Mouse (Mus musculus): ENCODE results near the gene Olfr65. TPM values are rescaled to one million over a fixed set of nuclear protein-coding genes. Genes with fewer than 3 reads are reported as not detected.

Gene Olfr65
- polyA plus RNA-seq (2014; fragmentation: Illumina TruSeq; extraction: RNeasy Lipid Tissue Mini Kit (QIAGEN cat#74804); ENCODE audit: low read depth, low replicate concordance) = not detected

GRCm38 (mm10) chr7:103903187-103903586 is at the start of gene Olfr65:
Gene Olfr65 (plus strand): TSS chr7:103903487.

GRCm38 (mm10) chr7:103886152-103886551 is 17.1 kb upstream of the Olfr65 start, which contains the start of gene Olfr66:
Gene Olfr66 (minus strand): TSS chr7:103886252.

GRCm38 (mm10) chr7:103894385-103894784 is 8.9 kb upstream of the Olfr65 start, which contains the start of gene Olfr64:
Gene Olfr64 (minus strand): TSS chr7:103894485.

DNA sequence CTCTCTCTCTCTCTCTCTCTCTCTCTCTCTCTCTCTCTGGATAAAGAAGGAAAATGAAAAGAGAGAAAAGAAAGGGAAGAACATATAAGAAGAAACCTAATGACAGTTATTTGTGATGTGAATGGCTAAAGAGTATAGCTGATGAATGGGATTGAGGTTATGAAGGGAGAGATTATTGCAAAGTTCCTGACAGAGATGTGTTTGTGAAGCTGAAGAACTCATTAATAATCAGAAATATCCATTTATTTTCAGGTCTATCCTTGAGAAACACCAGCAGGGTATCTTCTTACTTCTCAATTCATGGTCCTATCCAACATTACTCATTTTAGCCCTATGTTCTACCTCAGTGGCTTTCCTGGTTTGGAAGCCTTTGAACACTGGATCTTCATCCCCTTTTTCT is 25.2 kb downstream of the Olfr65 start, which contains the start of gene Olfr631:
Olfr631 (plus strand) TSS at position 301 of the 400 bp plus-strand sequence.

DNA sequence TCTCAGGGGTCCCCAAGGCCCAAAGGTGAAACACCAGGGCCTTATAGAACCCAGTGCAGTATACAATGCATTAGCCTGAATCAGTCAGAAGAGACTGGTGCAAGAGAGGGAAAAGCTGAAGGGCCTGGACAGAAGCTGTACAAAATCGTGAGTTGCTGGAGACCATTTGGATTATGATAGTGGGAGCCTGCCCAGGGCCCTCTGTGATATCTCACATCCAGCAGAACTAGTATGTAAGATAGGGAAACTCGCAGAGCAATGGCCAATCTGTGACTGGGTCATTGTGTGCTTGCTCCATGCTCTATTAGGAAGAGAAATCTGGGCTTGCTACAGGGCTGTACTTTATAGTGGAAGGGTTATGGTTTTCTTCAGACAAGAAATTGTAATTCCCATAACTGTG is 31.0 kb downstream of the Olfr65 start, which contains the start of gene Olfr632:
Olfr632 (plus strand) TSS at position 84 of the 400 bp plus-strand sequence.

GRCm38 (mm10) chr7:103944137-103944536 is 40.9 kb downstream of the Olfr65 start, which contains the start of gene Olfr633:
Gene Olfr633 (plus strand): TSS chr7:103944437.

Other genes starting within 250 kb of the Olfr65 start
- gene Olfr623, start 239.8 kb upstream of the Olfr65 start, polyA plus RNA-seq (2014; fragmentation: Illumina TruSeq; extraction: RNeasy Lipid Tissue Mini Kit (QIAGEN cat#74804); ENCODE audit: low read depth, low replicate concordance) = not detected
- 0.12 TPM for gene Olfr624, start 232.3 kb upstream of the Olfr65 start, polyA plus RNA-seq (2014; fragmentation: Illumina TruSeq; extraction: RNeasy Lipid Tissue Mini Kit (QIAGEN cat#74804); ENCODE audit: low read depth, low replicate concordance)
- gene Olfr625-ps1, start 220.8 kb upstream of the Olfr65 start, polyA plus RNA-seq (2014; fragmentation: Illumina TruSeq; extraction: RNeasy Lipid Tissue Mini Kit (QIAGEN cat#74804); ENCODE audit: low read depth, low replicate concordance) = not detected
- gene Olfr243, start 188.8 kb upstream of the Olfr65 start, polyA plus RNA-seq (2014; fragmentation: Illumina TruSeq; extraction: RNeasy Lipid Tissue Mini Kit (QIAGEN cat#74804); ENCODE audit: low read depth, low replicate concordance) = not detected
- gene Olfr628, start 173.1 kb upstream of the Olfr65 start, polyA plus RNA-seq (2014; fragmentation: Illumina TruSeq; extraction: RNeasy Lipid Tissue Mini Kit (QIAGEN cat#74804); ENCODE audit: low read depth, low replicate concordance) = not detected
- gene Olfr629, start 158.5 kb upstream of the Olfr65 start, polyA plus RNA-seq (2014; fragmentation: Illumina TruSeq; extraction: RNeasy Lipid Tissue Mini Kit (QIAGEN cat#74804); ENCODE audit: low read depth, low replicate concordance) = not detected
- gene Olfr630, start 146.2 kb upstream of the Olfr65 start, polyA plus RNA-seq (2014; fragmentation: Illumina TruSeq; extraction: RNeasy Lipid Tissue Mini Kit (QIAGEN cat#74804); ENCODE audit: low read depth, low replicate concordance) = not detected
- not detected for gene Olfr69, start 131.9 kb upstream of the Olfr65 start, polyA plus RNA-seq (2014; fragmentation: Illumina TruSeq; extraction: RNeasy Lipid Tissue Mini Kit (QIAGEN cat#74804); ENCODE audit: low read depth, low replicate concordance)
- gene Olfr68, start 123.8 kb upstream of the Olfr65 start, polyA plus RNA-seq (2014; fragmentation: Illumina TruSeq; extraction: RNeasy Lipid Tissue Mini Kit (QIAGEN cat#74804); ENCODE audit: low read depth, low replicate concordance) = not detected
- gene Olfr67, start 111.7 kb upstream of the Olfr65 start, polyA plus RNA-seq (2014; fragmentation: Illumina TruSeq; extraction: RNeasy Lipid Tissue Mini Kit (QIAGEN cat#74804); ENCODE audit: low read depth, low replicate concordance) = not detected
- gene Hbb-bt, start 89.5 kb upstream of the Olfr65 start, polyA plus RNA-seq (2014; fragmentation: Illumina TruSeq; extraction: RNeasy Lipid Tissue Mini Kit (QIAGEN cat#74804); ENCODE audit: low read depth, low replicate concordance) = 7.8 TPM
- 111 TPM for gene Hbb-bs, start 75.4 kb upstream of the Olfr65 start, polyA plus RNA-seq (2014; fragmentation: Illumina TruSeq; extraction: RNeasy Lipid Tissue Mini Kit (QIAGEN cat#74804); ENCODE audit: low read depth, low replicate concordance)
- not detected for gene Hbb-bh2, start 63.0 kb upstream of the Olfr65 start, polyA plus RNA-seq (2014; fragmentation: Illumina TruSeq; extraction: RNeasy Lipid Tissue Mini Kit (QIAGEN cat#74804); ENCODE audit: low read depth, low replicate concordance)
- gene Hbb-bh1, start 60.3 kb upstream of the Olfr65 start, polyA plus RNA-seq (2014; fragmentation: Illumina TruSeq; extraction: RNeasy Lipid Tissue Mini Kit (QIAGEN cat#74804); ENCODE audit: low read depth, low replicate concordance) = not detected
- gene Hbb-y, start 50.3 kb upstream of the Olfr65 start, polyA plus RNA-seq (2014; fragmentation: Illumina TruSeq; extraction: RNeasy Lipid Tissue Mini Kit (QIAGEN cat#74804); ENCODE audit: low read depth, low replicate concordance) = not detected
- gene Olfr66, start 17.2 kb upstream of the Olfr65 start, polyA plus RNA-seq (2014; fragmentation: Illumina TruSeq; extraction: RNeasy Lipid Tissue Mini Kit (QIAGEN cat#74804); ENCODE audit: low read depth, low replicate concordance) = not detected
- not detected for gene Olfr64, start 9.0 kb upstream of the Olfr65 start, polyA plus RNA-seq (2014; fragmentation: Illumina TruSeq; extraction: RNeasy Lipid Tissue Mini Kit (QIAGEN cat#74804); ENCODE audit: low read depth, low replicate concordance)
- not detected for gene Olfr631, start 25.3 kb downstream of the Olfr65 start, polyA plus RNA-seq (2014; fragmentation: Illumina TruSeq; extraction: RNeasy Lipid Tissue Mini Kit (QIAGEN cat#74804); ENCODE audit: low read depth, low replicate concordance)
- not detected for gene Olfr632, start 30.9 kb downstream of the Olfr65 start, polyA plus RNA-seq (2014; fragmentation: Illumina TruSeq; extraction: RNeasy Lipid Tissue Mini Kit (QIAGEN cat#74804); ENCODE audit: low read depth, low replicate concordance)
- not detected for gene Olfr633, start 41.0 kb downstream of the Olfr65 start, polyA plus RNA-seq (2014; fragmentation: Illumina TruSeq; extraction: RNeasy Lipid Tissue Mini Kit (QIAGEN cat#74804); ENCODE audit: low read depth, low replicate concordance)
- gene Olfr635, start 67.7 kb downstream of the Olfr65 start, polyA plus RNA-seq (2014; fragmentation: Illumina TruSeq; extraction: RNeasy Lipid Tissue Mini Kit (QIAGEN cat#74804); ENCODE audit: low read depth, low replicate concordance) = not detected
- not detected for gene Olfr638, start 95.3 kb downstream of the Olfr65 start, polyA plus RNA-seq (2014; fragmentation: Illumina TruSeq; extraction: RNeasy Lipid Tissue Mini Kit (QIAGEN cat#74804); ENCODE audit: low read depth, low replicate concordance)
- gene Olfr639, start 113.8 kb downstream of the Olfr65 start, polyA plus RNA-seq (2014; fragmentation: Illumina TruSeq; extraction: RNeasy Lipid Tissue Mini Kit (QIAGEN cat#74804); ENCODE audit: low read depth, low replicate concordance) = not detected
- not detected for gene Olfr640, start 122.1 kb downstream of the Olfr65 start, polyA plus RNA-seq (2014; fragmentation: Illumina TruSeq; extraction: RNeasy Lipid Tissue Mini Kit (QIAGEN cat#74804); ENCODE audit: low read depth, low replicate concordance)
- not detected for gene Olfr641, start 132.0 kb downstream of the Olfr65 start, polyA plus RNA-seq (2014; fragmentation: Illumina TruSeq; extraction: RNeasy Lipid Tissue Mini Kit (QIAGEN cat#74804); ENCODE audit: low read depth, low replicate concordance)
- gene Olfr642, start 149.2 kb downstream of the Olfr65 start, polyA plus RNA-seq (2014; fragmentation: Illumina TruSeq; extraction: RNeasy Lipid Tissue Mini Kit (QIAGEN cat#74804); ENCODE audit: low read depth, low replicate concordance) = not detected
- not detected for gene 4930516K23Rik, start 158.0 kb downstream of the Olfr65 start, polyA plus RNA-seq (2014; fragmentation: Illumina TruSeq; extraction: RNeasy Lipid Tissue Mini Kit (QIAGEN cat#74804); ENCODE audit: low read depth, low replicate concordance)
- not detected for gene Olfr644, start 168.4 kb downstream of the Olfr65 start, polyA plus RNA-seq (2014; fragmentation: Illumina TruSeq; extraction: RNeasy Lipid Tissue Mini Kit (QIAGEN cat#74804); ENCODE audit: low read depth, low replicate concordance)
- gene Olfr645, start 182.0 kb downstream of the Olfr65 start, polyA plus RNA-seq (2014; fragmentation: Illumina TruSeq; extraction: RNeasy Lipid Tissue Mini Kit (QIAGEN cat#74804); ENCODE audit: low read depth, low replicate concordance) = not detected
- gene Olfr646, start 201.4 kb downstream of the Olfr65 start, polyA plus RNA-seq (2014; fragmentation: Illumina TruSeq; extraction: RNeasy Lipid Tissue Mini Kit (QIAGEN cat#74804); ENCODE audit: low read depth, low replicate concordance) = not detected
- gene Ubqln5, start 226.3 kb downstream of the Olfr65 start, polyA plus RNA-seq (2014; fragmentation: Illumina TruSeq; extraction: RNeasy Lipid Tissue Mini Kit (QIAGEN cat#74804); ENCODE audit: low read depth, low replicate concordance) = not detected
- gene Olfr643, start 233.9 kb downstream of the Olfr65 start, polyA plus RNA-seq (2014; fragmentation: Illumina TruSeq; extraction: RNeasy Lipid Tissue Mini Kit (QIAGEN cat#74804); ENCODE audit: low read depth, low replicate concordance) = not detected
- not detected for gene Ubqln3, start 239.8 kb downstream of the Olfr65 start, polyA plus RNA-seq (2014; fragmentation: Illumina TruSeq; extraction: RNeasy Lipid Tissue Mini Kit (QIAGEN cat#74804); ENCODE audit: low read depth, low replicate concordance)
- not detected for gene Ubqlnl, start 247.1 kb downstream of the Olfr65 start, polyA plus RNA-seq (2014; fragmentation: Illumina TruSeq; extraction: RNeasy Lipid Tissue Mini Kit (QIAGEN cat#74804); ENCODE audit: low read depth, low replicate concordance)

All from adrenal gland, adult 10 weeks (tissue).